ENCODE assay signal across 19 mouse cellular contexts in genomic region chr11:46067371-46068060, GRCm38 (mm10). TPM values are rescaled to one million over a fixed set of nuclear protein-coding genes. Genes with fewer than 3 reads are reported as not detected.
DNase-seq lines count a peak whose midpoint lies in the region; ATAC-seq and TF ChIP-seq lines count a peak whose summit lies in the region.
"Had no signal": no experiment of that assay in that cellular context is flagged by ENCODE, and none has a peak within 500 bp of the region (broad histone marks: within the 10 kb centered on the region; RNA-seq: fewer than 3 reads in every experiment).

No protein-coding gene starts in this region.

- WGBS in heart, adult 2 months: 82% methylated on average over 10 of the region's 10 CpGs
- WGBS in heart, embryonic 16.5 days: 86% methylated on average over 10 of the region's 10 CpGs
- WGBS in stomach, embryonic 16.5 days: 88% methylated on average over 10 of the region's 10 CpGs
- 88% methylated on average over 10 of the region's 10 CpGs for WGBS in stomach, postnatal 0 days

- peak overlapping the region; percentile 90 for H3K27ac ChIP-seq in heart, adult 2 months
- H3K27ac ChIP-seq in heart, embryonic 16.5 days (ENCODE audit: low read length): peak overlapping the region; percentile 47
- H3K27ac ChIP-seq in stomach, embryonic 16.5 days (ENCODE audit: low read length): peak overlapping the region; percentile 34; the same call in 1 of the 2 replicates
- H3K27ac ChIP-seq in stomach, postnatal 0 days (replicated peaks): no peak overlapping the region; the same call in 1 of the 2 replicates
- H3K27ac ChIP-seq: embryonic facial prominence, embryonic 15.5 days; forebrain, embryonic 10.5 days; liver, embryonic 14.5 days; neural tube, embryonic 12.5 days had no signal

- H3K9me3 ChIP-seq in heart, embryonic 16.5 days (replicated peaks; ENCODE audit: control insufficient read depth, low read length): no peaks in the 10 kb centered on the region
- H3K9me3 ChIP-seq in stomach, embryonic 16.5 days (replicated peaks; ENCODE audit: control insufficient read depth, low read length): no peaks in the 10 kb centered on the region
- no peaks in the 10 kb centered on the region for H3K9me3 ChIP-seq in stomach, postnatal 0 days (ENCODE audit: control insufficient read depth, low read length)
- H3K9me3 ChIP-seq: embryonic facial prominence, embryonic 15.5 days; forebrain, embryonic 10.5 days; neural tube, embryonic 12.5 days had no signal

- H3K27me3 ChIP-seq in heart, adult 2 months (ENCODE audit: control insufficient read depth, insufficient read depth, low read length): no peaks in the 10 kb centered on the region
- no peaks in the 10 kb centered on the region for H3K27me3 ChIP-seq in heart, embryonic 16.5 days (ENCODE audit: control insufficient read depth, insufficient read depth, low read length)
- H3K27me3 ChIP-seq in stomach, embryonic 16.5 days (ENCODE audit: control insufficient read depth, insufficient read depth, low read length): no peaks in the 10 kb centered on the region
- no peaks in the 10 kb centered on the region for H3K27me3 ChIP-seq in stomach, postnatal 0 days (ENCODE audit: control insufficient read depth, insufficient read depth, low read length)
- H3K27me3 ChIP-seq: embryonic facial prominence, embryonic 15.5 days; neural tube, embryonic 12.5 days had no signal

- no peak for TF ChIP-seq EP300 in heart, adult 2 months (IDR thresholded peaks at IDR 0.05; ENCODE audit: insufficient read depth, low read depth, low read length)
- TF ChIP-seq EP300 in stomach, postnatal 0 days (optimal IDR thresholded peaks at IDR 0.05): no peak

- no peak overlapping the region for H3K4me3 ChIP-seq in heart, adult 2 months
- H3K4me3 ChIP-seq in heart, embryonic 16.5 days (ENCODE audit: low read length): no peak overlapping the region
- no peak overlapping the region for H3K4me3 ChIP-seq in stomach, embryonic 16.5 days (replicated peaks; ENCODE audit: low read length)
- no peak overlapping the region for H3K4me3 ChIP-seq in stomach, postnatal 0 days (ENCODE audit: low read depth, low read length)
- H3K4me3 ChIP-seq: embryonic facial prominence, embryonic 15.5 days; forebrain, embryonic 10.5 days; neural tube, embryonic 12.5 days had no signal

- intact Hi-C loops in heart, adult 2 months (cut with DNase I): loop anchor here (2.0 kb wide), 1 partner anchor 17 kb away; no protein-coding TSS in a partner anchor

- no peak for TF ChIP-seq POLR2A in heart, adult 2 months (IDR thresholded peaks at IDR 0.05; ENCODE audit: insufficient read depth, low read depth, low read length)

- peaks cover 48% of the 10 kb centered on the region for H3K4me1 ChIP-seq in heart, adult 2 months (ENCODE audit: control insufficient read depth, insufficient read depth, low read length)
- H3K4me1 ChIP-seq in heart, embryonic 16.5 days (ENCODE audit: control insufficient read depth, insufficient read depth, low read length): peaks cover 88% of the 10 kb centered on the region
- peaks cover 42% of the 10 kb centered on the region for H3K4me1 ChIP-seq in stomach, embryonic 16.5 days (ENCODE audit: control insufficient read depth, insufficient read depth, low read length)
- peaks cover 2% of the 10 kb centered on the region; the same call in 1 of the 2 replicates for H3K4me1 ChIP-seq in stomach, postnatal 0 days (replicated peaks; ENCODE audit: control insufficient read depth, insufficient read depth)

- no peak overlapping the region for H3K4me2 ChIP-seq in heart, embryonic 16.5 days (ENCODE audit: low read depth, low read length)
- H3K4me2 ChIP-seq in stomach, embryonic 16.5 days (ENCODE audit: low read depth, low read length): no peak overlapping the region
- H3K4me2 ChIP-seq in stomach, postnatal 0 days (replicated peaks; ENCODE audit: low read depth): no peak overlapping the region
- H3K4me2 ChIP-seq: embryonic facial prominence, embryonic 15.5 days; neural tube, embryonic 12.5 days had no signal

- no peak for ATAC-seq in heart, embryonic 16.5 days (replicated peaks; ENCODE audit: extremely low read depth, insufficient read depth, low FRiP score)
- no peak for ATAC-seq in stomach, embryonic 16.5 days (ENCODE audit: insufficient read depth, low FRiP score)
- no peak for ATAC-seq in stomach, postnatal 0 days (ENCODE audit: low FRiP score, low TSS enrichment)
- ATAC-seq: CD4-positive, CD25-positive, alpha-beta regulatory T cell, adult 4 months; hindbrain, embryonic 16.5 days; intestine, embryonic 16.5 days had no signal

- TF ChIP-seq CTCF in heart, adult 2 months (IDR thresholded peaks at IDR 0.05): no peak
- no peak for TF ChIP-seq CTCF in stomach, postnatal 0 days (IDR thresholded peaks at IDR 0.05; ENCODE audit: low read depth)

- no peak for DNase-seq in heart, adult 2 months
- no peak for DNase-seq in heart, postnatal 4 days
- DNase-seq in heart, adult 18-20 months: no peak
- DNase-seq in stomach, postnatal 0 days (ENCODE audit: low spot score): no peak
- DNase-seq in left cerebral cortex, adult 8-10 months (ENCODE audit: low spot score in 2 of 2): no peak
- DNase-seq: cerebellum, adult 18-20 months; cerebellum, postnatal 36 days; layer of hippocampus, postnatal 36 days; right cerebral cortex, adult 18-20 months; thymus, postnatal 25 days had no signal

- H3K9ac ChIP-seq in heart, adult 2 months (ENCODE audit: low read depth, low read length): no peak overlapping the region
- no peak overlapping the region for H3K9ac ChIP-seq in heart, embryonic 16.5 days (ENCODE audit: low read length)
- H3K9ac ChIP-seq in stomach, embryonic 16.5 days (ENCODE audit: low read length): no peak overlapping the region
- no peak overlapping the region for H3K9ac ChIP-seq in stomach, postnatal 0 days (ENCODE audit: low read length)
- H3K9ac ChIP-seq: embryonic facial prominence, embryonic 15.5 days; liver, embryonic 14.5 days; neural tube, embryonic 12.5 days had no signal

- H3K36me3 ChIP-seq in heart, adult 2 months (ENCODE audit: control insufficient read depth, insufficient read depth, low read length): peaks cover 23% of the 10 kb centered on the region
- no peaks in the 10 kb centered on the region; the same call in 1 of the 2 replicates for H3K36me3 ChIP-seq in heart, embryonic 16.5 days (ENCODE audit: control insufficient read depth, insufficient read depth)
- H3K36me3 ChIP-seq in stomach, embryonic 16.5 days (ENCODE audit: control insufficient read depth, insufficient read depth, low read length): no peaks in the 10 kb centered on the region
- peaks cover 3% of the 10 kb centered on the region; the same call in 1 of the 2 replicates for H3K36me3 ChIP-seq in stomach, postnatal 0 days (ENCODE audit: control insufficient read depth, insufficient read depth, low read length)
- H3K36me3 ChIP-seq: forebrain, embryonic 10.5 days had no signal

- peaks cover 4% of the 10 kb centered on the region; the same call in 1 of the 2 replicates for H3K79me2 ChIP-seq in heart, adult 2 months (replicated peaks; ENCODE audit: control insufficient read depth, insufficient read depth, low read length)

RNA-seq across cellular contexts. Expression of gene Adam19, which starts 11.7 kb away (rescaled TPM):
- total RNA-seq in heart, adult 2 months (2021): 10 to 100 TPM; 21.9 to 63.9 TPM
- polyA plus RNA-seq in heart, adult 2 months (2012; rRNA removed): 17.7 and 32.1 TPM in 2 replicates
- 100 to 1,000 TPM; 161 to 163 TPM for total RNA-seq in heart, postnatal 4 days (2021)
- polyA plus RNA-seq in heart, embryonic 16.5 days (2015; fragmentation: Nextera tagmentation; extraction: Ambion mirVana): 21.3 and 24.4 TPM in 2 replicates
- total RNA-seq in heart, adult 18-20 months (2021): 10 to 100 TPM; 48.1 to 54.5 TPM
- polyA plus RNA-seq in stomach, embryonic 16.5 days (2015; fragmentation: Nextera tagmentation; extraction: Ambion mirVana): 22.0 and 22.4 TPM in 2 replicates
- polyA plus RNA-seq in stomach, postnatal 0 days (2015; fragmentation: Nextera tagmentation; extraction: Ambion mirVana): 4.3 and 4.9 TPM in 2 replicates
- total RNA-seq in left cerebral cortex, adult 8-10 months (2022): 10 to 100 TPM; 10.6 to 13.0 (median 10.9) TPM

RNA-seq across cellular contexts. Expression of gene Gm12166, which starts 15.4 kb away (rescaled TPM):
- total RNA-seq in heart, adult 2 months (2021): 1 to 10 TPM; 1.2 to 1.6 TPM
- 4.4 and 4.6 TPM in 2 replicates for polyA plus RNA-seq in heart, adult 2 months (2012; rRNA removed)
- total RNA-seq in heart, postnatal 4 days (2021): 1 to 10 TPM; 2.7 to 4.0 TPM
- 3.0 and 10.7 TPM in 2 replicates for polyA plus RNA-seq in heart, embryonic 16.5 days (2015; fragmentation: Nextera tagmentation; extraction: Ambion mirVana)
- total RNA-seq in heart, adult 18-20 months (2021): 1 to 10 TPM; 1.0 to 2.9 TPM
- 4.7 and 7.9 TPM in 2 replicates for polyA plus RNA-seq in stomach, embryonic 16.5 days (2015; fragmentation: Nextera tagmentation; extraction: Ambion mirVana)
- polyA plus RNA-seq in stomach, postnatal 0 days (2015; fragmentation: Nextera tagmentation; extraction: Ambion mirVana): 7.0 and 7.3 TPM in 2 replicates
- total RNA-seq in left cerebral cortex, adult 8-10 months (2022): 1 to 10 TPM; 2.8 to 5.4 (median 3.2) TPM
